Mouse (Mus musculus) lung, postnatal 10 days (tissue): ENCODE measurements around the gene 1700015G11Rik.

ENCODE experiments used
- DNase-seq: peaks from one replicate; pipeline ENCODE4 v3.0.0; 2021

The 1700015G11Rik gene

GRCm38 (mm10) chr7:51964681-51965080 lies 50.8 kb downstream of the 1700015G11Rik start:
- no peak for DNase-seq

GRCm38 (mm10) chr7:51962219-51962952 lies 53.1 kb downstream of the 1700015G11Rik start:
- DNase-seq = no peak
